Mouse (Mus musculus) erythroblast, adult 5-6 weeks (primary cell): Measurements from ENCODE around the gene Plxnb2. TPM values are rescaled to one million over a fixed set of nuclear protein-coding genes. Genes with fewer than 3 reads are reported as not detected.

Experiments
- ATAC-seq: replicated peaks from 2 replicates; pipeline ENCODE4 v1.8.0; 2016; ENCODE audit warnings: moderate number of reproducible peaks, mild to moderate bottlenecking, moderate TSS enrichment, inconsistent platforms; ENCODE audit not compliant: poor library complexity, low FRiP score, severe bottlenecking
- total RNA-seq, 2 experiments: library from RNA; stranded (forward) in 1 of 2; stranded (reverse) in 1 of 2; fragments of 150-400 nt in 1 of 2; fragments of 200-764, 138-1000 nt in 1 of 2; gene quantifications; 2 replicates each; pipeline versions ENCODE4 v1.2.3 to v1.2.4; 2015 to 2017; ENCODE audit warnings: low replicate concordance in 2 of 2

Plxnb2 gene
- total RNA-seq, 2 experiments from 2014 or later: 6.9 to 14.2 TPM

DNA sequence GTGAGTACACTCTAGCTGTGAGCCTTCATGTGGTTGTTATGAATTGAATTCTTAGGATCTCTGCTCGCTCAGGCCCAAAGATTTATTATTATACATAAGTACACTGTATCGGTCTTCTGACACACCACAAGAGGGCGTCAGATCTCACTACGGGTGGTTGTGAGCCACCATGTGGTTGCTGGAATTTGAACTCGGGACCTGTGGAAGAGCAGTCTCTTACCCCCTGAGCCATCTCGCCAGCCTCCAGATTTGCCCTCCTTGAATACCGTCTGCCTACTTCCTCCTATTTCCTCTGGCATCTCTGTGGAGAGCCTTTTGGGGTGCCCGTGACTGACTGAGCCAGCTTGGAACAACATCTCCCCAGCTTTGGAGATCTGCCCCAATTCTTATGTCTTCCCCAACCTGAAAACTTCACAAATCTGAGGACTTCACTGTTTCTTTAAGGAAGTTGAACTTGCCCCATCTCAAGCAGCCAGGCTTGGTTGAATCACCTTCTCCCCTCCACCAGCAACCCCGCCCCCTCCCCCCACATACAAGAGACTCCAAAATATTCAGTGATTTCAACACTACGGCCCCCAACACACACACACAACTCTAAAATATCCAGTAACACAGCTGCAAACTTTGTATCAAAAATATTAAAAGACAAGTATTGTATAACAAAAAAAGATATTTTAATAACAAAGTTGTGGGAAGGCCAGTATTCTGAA is 1.1 kb upstream of the Plxnb2 start:
- ATAC-seq: no peak

DNA sequence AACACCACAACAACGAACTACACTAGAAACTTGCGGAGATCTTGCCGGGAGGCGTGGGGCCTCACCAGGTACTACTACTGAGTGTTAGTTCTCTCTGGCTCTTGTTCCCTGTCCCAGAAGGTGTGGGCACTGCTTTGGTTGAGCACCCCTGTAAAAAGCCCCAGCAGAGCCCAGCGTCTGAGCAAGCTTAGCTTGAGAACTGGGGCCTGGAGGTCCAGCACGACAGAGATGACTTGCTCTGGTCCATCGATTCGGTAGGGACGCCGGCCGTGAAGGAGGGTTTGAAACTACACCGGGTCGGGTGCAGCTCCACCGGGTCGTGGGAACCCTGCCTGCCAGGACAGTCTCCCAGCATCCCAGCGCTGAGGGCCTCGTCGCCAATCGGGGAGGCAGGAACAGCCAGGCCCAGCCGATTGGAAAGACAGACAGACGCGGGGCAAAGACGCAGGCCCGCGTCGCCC is 477 bp downstream of the Plxnb2 start:
- ATAC-seq: no peak

DNA sequence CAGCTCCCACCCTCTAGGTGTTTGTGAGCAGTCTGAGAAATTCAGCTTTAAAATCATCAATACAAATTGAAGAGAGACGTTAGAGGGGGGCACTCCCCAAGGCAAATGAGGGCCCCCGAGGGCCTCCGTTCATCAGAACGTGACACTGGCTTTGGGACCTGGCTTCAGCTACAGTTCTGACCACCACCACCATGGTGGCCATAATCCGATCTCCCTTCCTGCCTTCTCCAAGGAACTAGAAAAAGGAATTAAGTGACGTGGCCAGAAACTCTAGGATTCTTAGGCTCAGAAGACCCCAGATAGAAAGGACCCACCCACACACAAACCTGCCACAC is 991 bp downstream of the Plxnb2 start:
- no peak for ATAC-seq

DNA sequence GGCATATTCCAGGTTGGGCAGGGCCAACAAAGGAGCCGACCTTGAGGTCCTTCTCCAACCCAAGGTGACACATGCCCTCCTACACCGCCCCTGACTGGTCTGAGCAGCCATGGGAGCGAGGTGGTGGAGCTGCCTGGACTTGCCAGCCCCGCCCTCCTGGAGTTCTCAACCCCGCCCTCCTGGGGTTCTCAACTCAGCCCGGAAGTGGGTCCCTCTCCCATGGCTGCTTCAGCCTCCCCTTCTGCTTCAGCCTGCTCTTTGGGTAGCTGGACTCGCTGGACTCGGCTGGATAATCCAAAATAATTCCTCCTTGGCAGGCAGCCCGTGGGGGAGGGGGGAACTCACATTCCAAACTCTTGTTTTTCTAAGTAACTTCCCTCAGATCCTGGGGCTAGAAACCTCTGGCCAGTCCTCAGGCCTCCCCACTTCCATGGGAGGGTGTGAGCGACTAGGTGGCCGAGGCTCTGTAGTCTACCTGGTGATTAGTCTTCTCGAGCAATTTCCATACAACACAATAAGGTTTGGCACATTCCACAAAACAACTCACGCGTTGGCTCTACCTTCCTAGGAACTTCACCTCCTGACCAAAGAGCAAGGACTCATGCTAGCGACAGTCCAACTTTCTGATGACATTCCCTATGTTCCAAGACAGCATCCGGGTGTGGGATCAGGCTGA is 1.5 kb downstream of the Plxnb2 start:
- ATAC-seq: no peak

GRCm38 (mm10) chr15:89178260-89178860 is 2.2 kb downstream of the Plxnb2 start:
- ATAC-seq: no peak

DNA sequence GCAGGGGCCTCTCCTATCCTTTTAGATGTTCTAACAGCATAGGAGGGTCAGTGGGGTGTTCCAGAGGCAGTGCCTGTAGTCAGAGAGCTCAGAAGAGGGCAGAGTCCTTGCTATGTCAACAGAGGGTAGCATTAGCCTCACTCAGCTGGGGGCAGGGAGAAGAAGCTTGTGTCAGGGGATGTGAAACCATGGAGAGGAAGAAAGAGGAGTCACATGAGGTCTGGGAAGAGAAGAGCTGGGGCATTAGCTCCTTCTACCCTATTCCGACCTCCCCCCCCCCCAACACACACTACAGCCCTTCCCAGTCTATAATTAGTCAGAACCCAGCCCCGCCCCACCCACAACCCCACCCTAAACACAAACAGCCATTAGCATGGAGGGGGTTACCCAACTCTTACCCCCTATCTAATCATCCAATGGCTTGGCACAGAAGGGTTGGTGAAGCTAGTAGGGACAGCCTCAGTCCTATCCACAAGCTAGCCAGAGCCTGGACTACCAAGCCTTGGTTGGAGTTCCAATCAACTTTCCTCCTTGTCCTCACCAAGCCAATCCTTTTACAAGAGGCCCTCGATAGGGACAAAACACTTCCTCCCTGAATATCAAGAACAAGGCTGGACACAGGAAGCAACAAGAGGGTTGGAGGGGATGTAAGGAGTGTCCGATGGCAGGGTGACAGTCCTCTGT is 2.9 kb downstream of the Plxnb2 start:
- ATAC-seq: no peak

DNA sequence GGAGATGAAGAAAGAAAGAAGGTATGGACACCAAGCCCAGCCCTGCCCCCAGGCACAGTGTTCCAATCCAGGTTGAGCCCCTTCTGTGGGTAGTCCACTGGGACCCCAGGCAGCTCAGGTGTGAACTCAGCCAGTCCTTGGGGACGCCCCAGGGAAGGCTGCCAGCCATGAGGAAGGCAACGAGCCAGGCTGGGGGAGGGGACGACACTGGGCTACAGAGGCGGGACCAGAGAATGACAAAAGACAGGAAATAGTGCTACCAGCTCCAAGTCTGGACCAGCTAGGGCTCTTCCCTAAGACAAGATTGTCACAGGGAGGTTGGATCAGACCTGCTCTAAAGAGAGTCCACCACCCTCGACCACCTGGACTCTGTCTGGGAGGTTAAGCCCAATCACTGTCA is 3.5 kb downstream of the Plxnb2 start:
- ATAC-seq: no peak

GRCm38 (mm10) chr15:89175411-89176155 is 5.0 kb downstream of the Plxnb2 start:
- ATAC-seq: no peak

- ATAC-seq: no peak
Measured at GRCm38 (mm10) chr15:89174889-89175339, 5.7 kb downstream of the Plxnb2 start.

GRCm38 (mm10) chr15:89173906-89174214 is 6.7 kb downstream of the Plxnb2 start:
- no peak for ATAC-seq

DNA sequence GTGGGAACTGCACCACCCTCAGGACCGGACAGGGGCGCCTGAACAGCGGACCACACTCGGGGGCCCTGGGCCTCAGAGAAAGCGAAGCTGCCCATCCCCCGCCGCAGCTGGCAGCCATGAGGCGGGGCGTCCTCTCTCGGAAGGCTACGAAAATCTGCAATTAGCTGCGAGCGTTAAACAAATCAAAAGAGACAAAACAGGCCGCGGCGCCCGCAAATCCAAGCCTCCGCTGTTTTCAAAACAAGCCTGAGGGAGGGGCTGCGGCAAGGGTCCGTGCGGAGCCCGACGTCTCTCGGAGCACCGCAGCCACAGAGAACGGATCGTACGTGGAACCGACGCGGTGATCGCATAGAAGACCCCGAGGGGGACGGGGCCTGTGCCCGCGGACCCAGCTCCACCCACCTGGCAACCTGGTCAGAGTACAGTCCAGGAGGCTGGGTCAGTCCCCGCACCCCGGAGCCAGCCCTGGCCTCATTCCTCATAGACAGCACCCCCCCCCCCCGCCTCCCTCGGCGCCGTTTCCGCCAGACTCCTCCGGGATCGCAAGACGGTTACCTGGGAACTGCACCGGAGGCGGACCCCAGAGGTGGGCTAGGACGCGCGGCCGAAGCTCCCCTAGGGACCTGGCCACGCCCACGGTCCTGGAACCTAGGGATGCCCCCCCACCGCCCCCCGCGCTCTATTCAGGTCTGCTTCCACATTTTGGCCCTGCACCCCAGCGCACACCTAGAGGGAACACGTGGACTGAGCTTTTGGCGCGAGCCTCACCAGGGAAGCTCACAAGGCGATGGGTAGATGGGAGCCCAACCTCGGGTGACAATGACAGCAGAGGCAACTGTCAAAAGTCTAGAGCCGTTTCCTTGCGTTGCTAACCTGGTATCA is 7.3 kb downstream of the Plxnb2 start:
- ATAC-seq: no peak

DNA sequence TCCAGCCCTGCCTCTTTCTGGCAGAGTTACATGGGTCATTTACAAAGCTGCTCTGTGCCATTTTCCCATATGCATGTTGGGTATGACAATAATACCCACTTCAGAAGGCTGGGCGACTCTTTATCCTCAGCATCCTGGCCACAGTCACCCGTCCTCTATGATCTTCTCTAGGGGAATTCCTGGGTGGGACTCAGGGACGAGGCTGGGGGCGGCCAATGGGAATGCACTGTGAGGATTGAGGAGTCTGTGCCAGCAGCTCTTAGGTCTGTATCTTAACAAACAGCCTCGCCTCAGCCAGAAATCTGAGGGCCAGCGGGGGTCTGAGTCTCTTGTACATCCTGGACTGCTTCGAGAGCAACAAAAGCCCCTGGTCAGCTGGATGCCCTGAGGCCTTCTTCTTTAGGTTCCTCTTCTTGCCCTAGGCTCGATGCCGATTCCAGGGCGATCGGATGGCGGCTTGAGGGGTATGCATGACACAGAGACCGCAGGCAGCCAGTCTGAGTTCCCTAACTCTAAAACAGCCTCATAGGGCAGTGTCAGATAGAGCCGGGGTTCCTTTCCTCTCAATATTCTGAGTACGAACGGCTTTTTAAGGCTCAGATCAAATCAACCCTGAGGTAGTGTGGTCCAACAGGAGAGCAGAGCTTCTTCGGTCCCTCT is 8.2 kb downstream of the Plxnb2 start:
- ATAC-seq: no peak

DNA sequence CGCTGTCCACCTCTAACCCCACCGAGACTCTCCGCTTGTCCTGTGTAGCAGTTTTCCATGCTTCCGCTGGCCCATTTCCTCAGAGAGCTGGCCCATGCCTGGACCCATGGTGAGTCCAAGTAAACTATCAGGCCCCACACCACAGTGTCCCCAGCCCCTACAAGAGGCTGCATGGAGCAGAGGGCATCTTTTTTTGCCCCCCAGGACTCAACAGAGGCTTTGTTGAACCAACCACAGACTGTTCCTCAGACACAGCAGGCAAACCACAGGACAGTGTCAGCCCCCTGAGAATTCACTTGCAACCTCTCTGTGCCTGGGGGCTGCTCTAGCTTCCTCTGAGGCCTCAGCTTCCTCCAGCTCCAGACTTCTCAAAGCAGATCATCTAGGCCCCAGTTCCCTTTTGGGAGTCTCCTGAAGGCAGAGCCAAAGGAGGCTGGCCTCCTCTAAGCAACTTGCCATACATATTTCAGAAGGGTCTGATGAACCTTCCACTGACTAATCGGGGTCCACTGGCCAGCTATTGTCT is 9.0 kb downstream of the Plxnb2 start:
- no peak for ATAC-seq

DNA sequence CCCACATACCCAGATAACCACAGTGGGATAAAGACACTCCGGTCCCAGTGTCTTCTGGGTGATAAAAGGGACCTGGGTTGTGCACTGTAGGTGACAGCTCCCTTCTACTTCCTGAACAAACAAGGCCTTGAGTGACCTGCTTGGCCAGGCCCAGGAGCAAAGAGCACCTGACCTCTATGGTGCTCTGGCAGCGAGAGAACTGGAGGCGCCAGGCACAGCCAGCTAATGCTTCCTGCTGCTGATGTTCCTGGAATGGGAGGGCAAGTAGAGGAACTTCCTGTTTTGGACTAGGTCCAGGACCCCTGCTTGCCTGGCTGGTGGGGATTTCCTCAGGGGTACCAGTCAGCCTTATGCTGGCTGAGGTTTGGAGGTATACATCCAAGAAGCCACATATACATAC is 10.5 kb downstream of the Plxnb2 start:
- no peak for ATAC-seq

- no peak for ATAC-seq
Measured at GRCm38 (mm10) chr15:89169431-89169830, 11.2 kb downstream of the Plxnb2 start.

DNA sequence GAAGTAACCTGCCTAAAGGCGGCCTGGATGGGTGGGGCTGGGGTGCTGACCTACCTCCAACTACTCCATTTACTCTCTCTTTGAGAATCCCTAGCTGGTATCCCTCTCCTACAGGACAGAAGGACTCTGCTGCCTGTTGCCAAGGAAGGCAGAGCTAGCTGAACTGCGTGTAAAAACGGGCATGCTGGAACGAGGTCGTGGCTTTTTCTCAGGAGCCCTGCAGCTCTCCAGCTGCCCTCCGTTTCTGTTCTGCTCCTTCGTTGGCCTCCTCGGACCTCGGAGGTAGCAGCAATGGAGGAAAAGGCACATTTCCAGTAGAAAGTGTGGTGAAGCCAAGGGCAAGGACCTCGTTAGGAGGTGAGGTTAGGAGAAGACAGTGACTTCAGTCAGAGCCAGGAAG is 11.7 kb downstream of the Plxnb2 start:
- ATAC-seq: no peak

DNA sequence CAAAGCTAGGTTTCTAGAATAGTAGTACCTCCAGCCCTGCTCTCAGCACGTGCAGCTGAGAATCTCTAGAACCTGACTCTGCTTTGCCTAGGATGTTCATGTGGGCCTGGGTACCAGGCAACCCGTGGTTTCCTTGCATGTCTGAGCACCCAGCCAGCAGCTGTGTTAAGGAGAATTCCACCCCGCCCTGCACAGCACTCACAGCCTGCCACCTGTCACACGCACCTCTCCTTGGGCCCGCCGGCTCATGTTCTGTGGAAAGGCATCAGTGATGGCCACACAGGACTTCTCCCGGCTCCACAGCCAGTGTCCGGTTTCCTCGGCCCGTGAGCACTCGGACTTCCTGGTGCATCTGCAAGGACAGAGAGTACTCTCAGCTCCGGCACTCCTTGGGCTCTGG is 15.1 kb downstream of the Plxnb2 start:
- ATAC-seq: no peak

GRCm38 (mm10) chr15:89161397-89161796 is 19.2 kb downstream of the Plxnb2 start:
- ATAC-seq: no peak
